Mouse (Mus musculus) layer of hippocampus, adult 11-12 months (tissue): ENCODE results near the gene Il2ra.
"Not testable (repeated sequence)": the region's sequence is repeated elsewhere in the genome, so short reads cannot be mapped to it uniquely, and the experiment has no call there.

ENCODE experiments used
- DNase-seq: peaks from one replicate; pipeline ENCODE4 v3.0.0; 2022; ENCODE audit warnings: low spot score

The Il2ra gene

DNA sequence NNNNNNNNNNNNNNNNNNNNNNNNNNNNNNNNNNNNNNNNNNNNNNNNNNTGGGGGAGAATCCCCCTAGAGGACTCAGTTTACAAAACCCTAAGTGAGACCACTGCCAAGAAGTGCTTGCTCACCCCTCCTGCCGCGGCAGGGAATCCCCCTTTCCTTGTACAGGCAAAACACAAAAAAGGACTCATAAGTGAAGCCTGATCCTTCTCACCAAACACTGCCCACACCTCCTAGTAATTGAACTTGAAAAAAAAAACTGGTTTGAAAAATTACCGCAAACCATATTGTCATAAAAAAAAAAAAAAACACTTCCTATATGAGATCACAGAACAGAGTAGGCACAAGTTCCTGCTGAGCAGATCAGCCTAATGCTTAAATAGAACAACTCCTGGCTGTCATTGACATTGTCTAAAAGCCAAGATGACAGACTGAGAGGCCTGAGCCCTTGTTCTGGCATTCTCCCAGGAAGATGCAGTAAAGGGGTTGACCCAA lies at the start of gene Il2ra:
TSS of gene Il2ra (plus strand) at position 357 of the 491 bp plus-strand sequence.
- no peak for DNase-seq

DNA sequence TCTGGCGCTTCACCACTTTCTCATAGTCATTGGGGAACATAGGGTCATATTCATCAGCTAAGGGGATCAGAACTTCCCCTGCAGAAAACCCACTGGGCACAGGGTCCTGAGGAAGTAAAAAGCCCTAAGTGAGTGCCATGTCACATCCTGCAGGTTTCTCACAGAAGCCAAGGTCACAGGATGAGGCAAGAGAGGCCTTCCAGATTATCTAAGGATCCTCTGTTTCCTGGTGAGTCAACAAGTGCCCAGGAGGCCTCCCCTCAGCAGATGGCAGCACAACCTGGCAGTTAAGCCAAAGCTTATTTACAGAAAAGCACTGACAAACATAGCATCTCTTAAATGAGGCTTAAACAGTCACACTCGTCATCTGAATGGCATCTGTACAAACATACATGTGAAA lies 45.9 kb upstream of the Il2ra start:
- DNase-seq, result no peak

DNA sequence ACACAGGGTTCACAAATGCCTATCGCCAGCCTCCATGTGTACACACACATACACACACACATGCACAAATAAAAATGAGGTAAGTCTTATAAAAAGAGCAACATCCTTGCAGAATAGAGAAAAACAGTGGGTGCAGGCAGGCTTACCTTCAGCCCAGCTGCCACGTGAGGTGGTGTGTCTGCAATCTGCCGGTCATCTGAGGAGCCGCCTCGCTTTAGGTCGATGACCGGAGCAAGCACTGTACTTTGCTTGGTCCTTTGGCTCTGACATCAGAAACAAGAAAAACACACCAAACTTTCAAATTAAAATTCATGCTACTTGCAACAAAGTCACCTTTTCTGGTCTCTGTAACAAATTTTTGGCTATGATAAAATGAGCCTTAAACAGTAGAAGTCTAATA lies 44.7 kb upstream of the Il2ra start:
- no peak for DNase-seq

DNA sequence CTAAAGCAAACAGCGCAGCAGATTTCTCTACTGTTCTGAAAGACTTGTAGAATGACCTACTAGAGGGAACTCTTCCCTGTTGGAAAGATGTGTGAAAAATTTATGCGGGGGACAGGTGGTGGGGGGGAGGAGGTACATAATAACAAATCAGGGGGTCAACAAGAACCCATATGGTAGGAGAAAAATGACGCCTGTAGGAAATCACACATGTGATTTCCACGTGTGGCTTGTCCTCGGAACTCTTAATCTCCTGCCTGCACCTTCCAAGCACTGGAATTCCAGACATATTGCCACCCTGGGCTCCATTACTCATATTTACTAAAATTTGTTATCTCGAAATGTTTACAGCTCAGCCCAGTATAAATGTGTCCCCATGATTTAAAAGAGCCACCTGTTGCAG lies 40.8 kb upstream of the Il2ra start:
- DNase-seq, result no peak

DNA sequence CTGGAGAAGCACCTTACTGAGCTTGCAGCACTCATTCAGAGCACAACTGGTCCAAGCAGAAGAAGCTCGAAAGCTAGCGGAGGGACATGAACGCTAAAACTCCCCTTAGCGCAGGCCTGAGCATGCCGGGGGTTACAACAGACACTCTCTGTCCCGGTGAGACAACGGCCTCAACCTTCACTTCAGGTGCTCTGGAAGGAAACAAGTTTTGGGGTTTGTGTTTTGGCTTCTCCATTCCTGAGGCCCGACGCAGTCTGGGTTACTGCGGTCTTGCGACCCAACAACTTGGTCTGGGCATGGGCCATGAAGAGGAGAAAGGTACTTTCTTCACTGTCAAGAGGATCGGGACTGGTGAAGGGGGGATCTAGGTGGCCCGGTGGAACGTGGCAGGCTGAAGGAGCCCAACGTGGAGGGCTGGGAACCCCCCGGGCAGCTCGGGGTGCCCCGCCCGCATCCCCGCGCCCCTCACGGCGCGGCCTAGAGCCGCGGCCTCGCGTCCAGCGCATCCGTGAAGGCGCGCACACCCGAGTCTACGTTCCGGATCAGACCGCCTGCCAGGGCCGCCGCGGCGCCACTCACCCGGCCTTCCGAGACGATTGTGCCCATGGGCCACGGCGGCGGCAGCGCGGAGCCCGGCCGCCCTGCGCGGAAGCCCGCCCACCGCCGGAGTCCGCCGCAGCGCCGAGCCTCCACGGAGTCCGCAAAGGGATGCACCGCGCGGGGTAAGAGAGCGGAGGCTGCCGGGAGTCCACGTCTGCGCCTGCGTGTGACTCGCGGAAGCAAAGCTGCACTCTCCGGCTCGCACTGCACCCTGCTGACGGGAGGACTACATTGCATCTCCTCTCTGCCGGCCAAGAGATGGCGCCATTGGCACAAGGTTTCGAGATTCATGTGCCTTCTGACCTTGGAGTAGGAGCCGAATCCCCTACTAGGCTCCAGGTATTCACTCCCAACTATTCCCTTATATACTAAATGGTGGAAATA lies 39.8 kb upstream of the Il2ra start:
- DNase-seq, result peak; percentile 95

DNA sequence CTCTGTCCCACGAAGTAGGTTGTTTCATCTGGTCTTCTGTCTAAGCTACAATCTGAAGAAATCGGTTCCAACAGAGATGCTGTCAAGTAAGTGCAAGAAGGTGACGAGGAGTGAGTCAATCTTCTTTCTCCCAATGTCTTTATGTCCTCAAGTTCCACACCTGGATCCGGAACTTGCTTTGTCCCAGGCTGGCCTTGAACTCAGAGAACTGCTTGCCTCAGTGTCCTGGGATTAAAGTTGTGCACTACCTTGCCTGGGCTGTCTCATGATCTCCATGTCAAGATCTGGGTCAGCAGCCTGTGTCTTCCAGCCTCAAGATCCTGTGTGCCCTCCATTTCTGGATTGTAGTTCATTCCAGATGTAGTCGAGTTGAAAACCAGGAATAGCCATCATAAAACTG lies 38.6 kb upstream of the Il2ra start, which contains the start of gene Rbm17:
TSS of gene Rbm17 (minus strand) at position 101 of the 400 bp plus-strand sequence.
- DNase-seq, result no peak

DNA sequence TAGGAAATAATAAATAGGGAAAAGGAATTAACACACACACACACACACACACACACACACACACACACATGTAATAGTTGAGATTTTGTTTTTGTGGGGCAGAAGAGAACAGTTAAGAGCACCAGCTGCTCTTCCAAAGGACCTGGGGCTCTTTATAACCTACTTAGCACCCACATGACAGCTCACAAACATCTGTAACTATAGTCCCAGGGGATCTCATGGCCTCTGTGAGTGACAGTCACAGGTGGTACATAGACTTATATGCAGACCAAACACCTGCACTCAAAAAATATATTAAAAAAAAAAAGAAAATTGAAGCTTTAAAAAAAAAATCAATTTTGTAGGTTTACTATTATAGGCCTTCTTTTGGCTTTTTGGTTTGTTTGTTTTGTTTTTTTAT lies 37.7 kb upstream of the Il2ra start:
- DNase-seq, result no peak

DNA sequence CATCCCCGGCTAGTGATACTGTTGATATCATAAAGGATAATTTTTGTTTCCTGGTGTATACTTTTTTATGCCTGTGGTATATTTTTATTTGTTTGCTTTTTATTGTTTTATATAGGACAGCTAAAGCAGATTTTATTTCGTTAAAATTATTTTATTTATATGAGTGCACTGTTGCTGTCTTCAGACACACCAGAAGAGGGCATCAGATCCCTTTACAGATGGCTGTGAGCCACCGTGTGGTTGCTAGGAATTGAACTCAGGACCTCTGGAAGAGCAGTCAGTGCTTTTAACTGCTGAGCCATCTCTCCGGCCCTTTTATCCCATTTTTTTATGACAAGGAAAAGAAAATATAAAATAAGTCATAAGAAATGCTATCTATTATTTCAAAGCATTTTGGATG lies 35.9 kb upstream of the Il2ra start:
- not testable (repeated sequence) for DNase-seq

DNA sequence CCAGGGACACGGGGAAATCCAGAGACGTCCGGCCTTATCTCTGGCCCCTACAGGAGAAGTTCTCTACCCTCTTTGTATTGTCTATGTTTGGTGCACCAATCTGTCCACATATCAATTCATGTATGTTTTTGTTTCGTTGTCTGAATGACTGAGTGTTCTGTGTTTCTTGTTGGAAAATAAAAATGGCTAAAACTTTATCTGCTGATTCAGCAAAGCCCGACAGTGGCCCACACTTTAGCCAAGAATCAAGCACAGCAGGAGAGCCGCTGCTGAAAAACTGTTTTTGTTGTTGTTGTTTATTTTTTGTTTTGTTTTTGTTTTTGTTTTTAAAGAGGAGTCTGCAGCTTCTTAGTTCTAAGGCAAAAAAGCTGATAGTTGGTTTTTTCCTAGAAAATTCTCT lies 29.7 kb upstream of the Il2ra start:
- DNase-seq, result not testable (repeated sequence)

DNA sequence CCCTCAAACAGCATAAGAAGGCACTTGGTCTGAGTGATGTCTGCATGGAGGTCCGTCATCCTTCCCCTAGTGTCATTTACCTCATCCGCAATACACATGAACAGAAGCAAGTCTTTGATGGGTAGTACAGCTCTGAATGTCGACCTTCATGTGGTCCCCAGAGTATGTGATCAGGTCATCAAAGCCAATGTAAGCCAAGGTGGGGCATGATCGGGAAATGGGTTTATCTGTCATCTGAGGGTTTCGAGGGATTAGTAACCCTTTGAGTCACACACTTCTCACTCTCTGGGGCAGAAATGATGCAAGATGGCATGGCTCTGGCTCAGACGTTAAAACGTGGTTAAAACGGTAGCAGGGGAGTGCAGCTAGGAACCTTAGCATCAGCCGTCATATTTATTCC lies 25.8 kb upstream of the Il2ra start:
- no peak for DNase-seq

DNA sequence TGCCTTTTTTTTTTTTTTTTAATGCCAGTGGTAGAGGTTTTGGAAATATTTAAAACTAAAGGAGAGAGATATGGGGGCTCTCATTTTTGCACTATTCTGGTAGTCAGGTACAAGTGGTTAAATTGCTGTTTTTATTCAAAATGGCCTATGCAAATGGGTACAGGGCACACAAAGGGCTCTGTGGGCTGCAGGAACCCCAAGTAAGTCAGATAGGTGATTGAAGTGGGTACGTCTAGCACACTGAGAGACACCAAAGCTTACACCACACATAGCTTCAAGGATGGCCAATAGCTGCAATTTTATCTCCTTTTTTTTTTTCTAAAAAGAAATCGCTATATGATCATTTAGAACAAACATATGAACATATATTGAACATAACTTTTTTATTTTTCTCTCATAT lies 23.0 kb upstream of the Il2ra start:
- no peak for DNase-seq

DNA sequence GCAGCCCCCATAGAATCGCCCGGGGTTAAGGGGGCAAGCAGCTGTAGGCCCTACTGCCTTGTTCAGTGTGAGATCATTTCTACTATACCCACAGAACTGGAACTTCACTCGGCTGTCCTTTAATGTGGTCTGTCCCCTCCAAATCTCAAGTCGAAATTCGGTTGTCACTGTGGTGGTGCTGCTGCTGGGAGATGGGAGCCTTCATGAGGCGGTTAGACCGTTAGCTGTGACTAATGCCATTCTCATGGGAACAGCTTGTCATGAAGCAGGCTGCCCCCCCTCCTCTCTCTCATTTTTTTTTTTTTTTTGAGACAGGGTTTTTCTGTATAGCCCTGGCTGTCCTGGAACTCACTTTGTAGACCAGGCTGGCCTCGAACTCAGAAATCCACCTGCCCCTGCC lies 19.4 kb upstream of the Il2ra start:
- DNase-seq, result no peak

DNA sequence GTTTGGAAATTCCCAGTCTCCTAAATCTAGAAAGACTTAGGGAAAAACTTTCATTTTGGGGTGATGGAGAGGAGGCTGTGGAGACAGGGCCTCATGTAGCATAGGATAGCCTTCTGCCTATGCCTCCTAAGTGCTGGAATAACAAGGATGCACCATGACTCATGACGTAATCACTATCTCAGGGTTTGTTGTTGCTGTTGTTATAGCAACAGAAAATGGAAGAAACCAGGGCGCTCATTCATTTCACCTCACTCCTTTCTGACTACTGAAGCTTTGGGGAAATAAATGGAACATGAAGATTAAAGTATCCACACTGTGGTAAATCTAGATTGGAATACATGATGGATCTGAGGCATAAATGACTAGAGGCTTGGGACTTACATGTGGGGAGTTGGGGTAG lies 18.9 kb upstream of the Il2ra start:
- no peak for DNase-seq

DNA sequence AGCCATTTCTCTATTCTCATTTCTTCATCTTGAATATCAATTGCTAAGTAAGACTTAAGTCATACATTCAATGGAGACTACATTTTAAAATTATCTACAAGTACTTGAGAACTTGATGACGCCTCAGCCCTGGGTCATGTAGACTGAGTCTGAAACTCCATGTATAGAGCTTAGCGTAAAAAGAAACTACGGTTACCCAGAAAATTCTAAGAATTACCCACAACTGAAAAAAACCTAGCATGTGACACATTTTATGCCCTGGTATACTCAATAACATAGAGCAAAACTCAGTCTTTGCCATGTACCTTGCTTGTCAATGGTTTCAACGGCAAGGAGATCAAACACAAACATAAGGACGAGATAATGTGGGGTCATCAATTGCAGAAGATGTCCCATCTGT lies 16.7 kb upstream of the Il2ra start, which contains the start of gene Gm17490:
TSS of gene Gm17490 (minus strand) at position 375 of the 400 bp plus-strand sequence.
- DNase-seq, result no peak

DNA sequence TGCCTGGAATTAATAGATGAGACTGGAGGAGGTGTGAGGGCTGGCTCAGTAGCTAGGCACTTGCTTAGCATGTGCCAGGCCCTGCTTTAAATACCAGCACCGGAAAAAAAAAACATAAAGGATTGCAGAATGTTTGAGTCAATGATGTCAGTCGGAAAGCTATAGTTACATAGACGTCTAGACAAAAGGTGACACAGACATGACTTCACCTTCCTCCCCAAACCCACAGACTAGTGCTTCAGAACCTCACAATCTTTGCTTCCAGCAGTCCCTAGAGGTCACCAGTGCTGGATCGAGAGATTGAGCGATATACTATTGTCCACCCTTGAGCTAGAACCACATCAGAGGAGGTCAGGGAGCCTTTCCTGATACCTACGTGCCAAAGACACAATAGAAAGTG lies 7.6 kb upstream of the Il2ra start:
- no peak for DNase-seq

DNA sequence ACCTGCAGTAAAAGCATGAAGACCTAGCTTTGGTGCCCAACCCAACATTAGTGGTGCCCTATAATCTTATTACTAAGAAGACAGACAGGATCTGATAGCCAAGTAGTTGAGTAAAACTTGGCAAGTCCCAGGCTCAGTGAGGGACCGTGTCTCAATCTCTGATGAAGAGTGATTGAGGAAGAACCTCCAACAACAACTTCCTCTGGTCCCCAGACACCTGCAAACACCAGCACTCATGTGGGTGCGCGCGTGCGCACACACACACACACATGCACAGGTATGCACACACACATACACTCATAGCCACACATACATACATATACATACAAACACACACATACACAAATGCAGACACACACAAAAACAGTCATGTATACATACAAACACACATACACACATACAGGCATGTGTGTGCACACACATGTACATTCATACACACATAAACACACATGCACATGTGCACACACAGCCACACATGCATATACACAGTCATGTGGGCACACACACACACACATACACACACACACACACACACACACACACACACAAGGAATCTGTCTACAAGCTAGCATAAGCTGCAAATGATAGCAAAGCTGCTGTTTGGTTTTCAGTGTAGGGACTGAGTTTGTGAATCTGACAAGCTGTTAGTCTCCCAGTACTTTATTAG lies 7.0 kb upstream of the Il2ra start:
- no peak for DNase-seq

DNA sequence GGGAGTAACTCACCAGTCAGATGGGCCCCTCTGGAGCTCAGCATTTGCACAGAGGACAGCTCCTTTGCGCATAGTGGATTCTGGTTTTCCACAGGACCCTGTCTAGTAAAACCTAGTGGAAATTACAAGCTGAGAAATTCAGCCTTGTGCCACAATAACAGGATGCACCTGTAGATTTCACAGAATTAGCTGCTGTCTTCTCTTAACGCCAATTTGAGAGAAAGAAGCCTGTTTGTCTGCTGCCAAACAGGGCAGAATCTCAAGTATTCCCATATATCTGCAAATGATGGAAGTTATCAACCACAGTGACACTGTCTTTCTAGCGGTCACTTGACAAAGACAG lies 6.5 kb upstream of the Il2ra start:
- no peak for DNase-seq

DNA sequence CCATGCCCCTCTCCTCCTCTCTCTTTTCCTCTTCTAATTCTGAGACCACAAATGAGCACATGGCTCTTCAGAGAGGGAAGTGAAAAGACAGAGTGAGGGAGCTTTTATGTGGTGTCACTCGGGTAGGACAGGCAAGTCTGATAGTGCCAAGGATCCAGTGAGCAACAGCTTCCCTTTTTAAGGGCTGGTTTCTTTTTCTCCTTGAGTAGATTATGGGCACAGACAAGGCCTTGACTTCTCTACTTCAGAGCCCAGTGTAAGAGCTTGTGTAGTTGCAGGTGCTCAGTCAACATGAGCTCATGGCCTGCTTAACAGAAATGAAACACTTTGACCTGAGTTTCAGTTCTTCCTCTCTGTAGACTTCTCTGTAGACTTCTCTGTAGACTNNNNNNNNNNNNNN lies 5.5 kb upstream of the Il2ra start:
- peak; percentile 9 for DNase-seq

DNA sequence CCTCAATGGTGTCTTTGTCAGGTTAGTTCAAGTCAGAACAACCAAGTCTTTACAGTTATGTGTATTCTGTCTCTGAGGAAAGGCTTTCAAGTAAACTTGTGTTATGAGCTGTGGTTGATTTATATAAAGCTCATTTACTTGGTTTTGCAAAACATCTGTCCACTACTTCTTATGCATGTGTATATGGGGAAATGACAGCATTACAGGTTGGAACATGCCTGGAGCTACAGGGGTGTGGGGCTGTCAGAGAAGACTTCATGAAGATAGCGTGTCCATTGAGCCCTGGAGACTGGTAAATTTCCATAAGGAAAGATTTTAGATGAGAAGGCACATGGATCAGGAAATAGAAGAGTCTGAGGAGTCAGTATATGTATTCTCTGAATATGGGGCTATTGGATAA lies 1.4 kb downstream of the Il2ra start:
- no peak for DNase-seq

DNA sequence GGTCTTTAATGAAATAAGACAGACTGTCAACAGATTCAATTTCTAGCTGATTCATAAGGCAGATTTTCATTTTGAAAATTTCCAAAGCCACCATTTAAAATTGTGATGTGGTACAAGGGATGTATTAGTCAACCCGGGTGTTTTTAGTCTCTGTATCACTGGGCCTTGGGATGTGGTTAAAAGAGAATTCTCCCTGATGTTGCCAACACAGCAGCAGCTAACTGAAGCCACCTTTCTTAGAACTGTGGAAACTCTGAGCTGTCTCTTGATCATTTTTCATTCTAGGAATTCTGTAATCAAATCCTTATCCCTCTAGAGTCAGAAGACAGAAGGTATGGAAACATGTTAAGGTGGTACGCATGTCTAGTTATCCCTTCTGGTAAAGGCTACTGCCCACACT lies 2.7 kb downstream of the Il2ra start:
- no peak for DNase-seq

DNA sequence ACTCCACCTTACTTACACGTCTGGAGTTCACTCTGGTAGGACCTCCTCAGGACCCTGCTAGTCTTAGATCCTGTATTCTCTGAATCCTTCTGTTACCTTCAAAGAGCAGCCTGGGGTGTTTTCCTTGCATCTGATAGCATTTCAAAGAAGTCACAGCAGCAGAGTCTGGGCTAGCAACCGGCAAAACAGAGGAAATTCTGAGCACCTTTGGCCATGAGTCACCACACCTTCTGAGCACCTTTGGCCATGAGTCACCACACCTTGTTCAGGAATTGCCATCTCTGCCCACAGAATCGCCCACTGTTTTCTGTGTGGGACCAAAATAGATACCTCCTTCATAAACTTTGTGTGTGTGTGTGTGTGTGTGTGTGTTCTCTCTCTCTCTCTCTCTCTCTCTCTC lies 8.9 kb downstream of the Il2ra start:
- no peak for DNase-seq

DNA sequence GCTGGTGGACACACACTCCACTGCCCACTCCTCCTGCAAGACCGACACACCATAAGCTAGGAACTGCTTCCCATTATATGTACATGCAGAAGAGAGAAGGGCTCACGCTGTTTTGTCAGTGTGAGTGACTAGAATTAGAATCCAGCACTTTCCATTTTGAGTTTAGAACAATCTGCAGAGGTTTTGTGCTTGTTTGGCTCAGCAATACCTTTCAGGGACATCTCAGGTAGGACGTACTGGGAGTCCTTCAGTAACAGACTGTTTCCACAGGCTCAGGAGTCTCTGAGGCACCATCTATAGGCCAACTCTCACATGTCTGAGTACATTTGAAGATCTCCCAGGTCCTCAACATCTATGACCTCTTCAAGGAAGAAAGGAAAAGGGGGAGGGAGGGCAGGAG lies 9.6 kb downstream of the Il2ra start:
- DNase-seq, result no peak

DNA sequence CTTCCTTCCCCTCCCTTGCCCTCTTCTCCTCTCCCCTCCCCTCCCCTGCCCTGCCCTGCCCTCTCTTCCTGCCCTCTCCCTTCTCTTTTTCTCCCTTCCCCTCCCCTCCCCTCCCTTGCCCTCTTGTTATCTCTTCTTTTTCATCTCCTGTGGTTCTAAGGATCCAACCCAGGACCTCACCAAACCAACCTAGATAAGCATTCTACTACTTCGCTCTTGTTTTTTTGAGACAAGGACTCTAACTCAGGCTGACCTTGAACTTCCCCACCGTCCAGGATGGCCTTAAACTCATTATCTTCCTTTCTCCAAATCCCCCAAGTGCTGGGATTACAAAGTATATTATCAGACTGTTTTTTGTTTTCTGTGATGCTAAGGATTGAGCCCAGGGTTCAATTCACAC lies 10.2 kb downstream of the Il2ra start:
- no peak for DNase-seq
